Mouse (Mus musculus) testis, postnatal 14 days (tissue): ENCODE results near the gene Unc13d.
"Not testable (repeated sequence)": the region's sequence is repeated elsewhere in the genome, so short reads cannot be mapped to it uniquely, and the experiment has no call there.

Experiments
- DNase-seq: peaks from one replicate; pipeline ENCODE4 v3.0.0; 2021; ENCODE audit warnings: low spot score

The Unc13d gene

DNA sequence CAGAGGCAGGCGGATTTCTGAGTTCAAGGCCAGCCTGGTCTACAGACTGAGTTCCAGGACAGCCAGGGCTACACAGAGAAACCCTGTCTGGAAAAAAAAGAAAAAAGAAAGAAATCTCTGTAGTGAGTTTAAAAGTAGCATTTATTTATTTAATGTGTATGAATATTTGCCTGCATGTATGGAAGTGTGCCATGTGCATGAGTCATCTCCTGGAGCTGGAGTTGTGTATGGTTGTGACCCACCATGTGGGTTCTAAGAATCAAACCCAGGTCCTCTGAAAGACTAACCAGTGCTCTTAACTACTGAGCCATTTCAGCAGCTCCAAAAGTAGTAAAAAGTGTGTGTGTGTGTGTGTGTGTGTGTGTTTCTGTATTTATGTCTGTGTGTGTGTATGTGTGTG is 34.5 kb downstream of the Unc13d start:
- no peak for DNase-seq

DNA sequence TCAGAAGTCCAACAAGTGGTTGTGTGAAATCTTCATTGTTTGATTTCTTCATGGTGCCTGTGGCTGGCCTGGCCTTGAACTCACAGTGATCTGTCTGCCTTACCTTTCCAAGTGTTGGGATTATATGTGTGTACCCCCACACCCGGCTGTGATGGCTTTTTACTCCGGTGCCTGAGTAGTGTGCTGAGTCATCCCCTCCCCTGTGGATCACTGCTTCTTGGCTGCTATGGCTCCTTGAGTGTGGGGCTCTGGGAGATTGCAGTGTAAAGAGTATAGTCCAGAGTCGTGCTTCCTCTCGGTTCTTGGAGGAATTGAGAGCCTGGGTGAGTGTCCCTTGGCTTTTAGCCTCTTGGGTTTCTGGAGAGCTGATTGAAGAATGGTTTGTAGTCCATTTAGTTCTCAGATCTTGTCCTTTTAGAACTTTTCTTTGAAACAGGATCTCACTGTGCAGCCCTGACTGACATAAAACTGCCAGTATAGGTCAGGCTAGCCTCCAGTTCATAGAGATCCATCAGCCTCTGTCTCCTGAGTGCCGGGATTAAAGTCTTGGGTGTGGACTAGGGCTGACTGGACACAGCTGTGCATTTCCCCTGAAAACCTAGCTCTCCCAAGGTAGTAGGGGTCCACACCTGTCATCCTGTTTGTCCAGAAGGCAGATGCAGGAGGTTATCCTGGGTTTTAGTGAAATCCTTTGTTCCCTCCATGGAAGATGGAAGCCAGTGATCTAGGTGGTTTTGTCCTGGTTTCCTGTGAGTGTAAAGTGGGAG is 35.2 kb downstream of the Unc13d start:
- DNase-seq, result no peak

DNA sequence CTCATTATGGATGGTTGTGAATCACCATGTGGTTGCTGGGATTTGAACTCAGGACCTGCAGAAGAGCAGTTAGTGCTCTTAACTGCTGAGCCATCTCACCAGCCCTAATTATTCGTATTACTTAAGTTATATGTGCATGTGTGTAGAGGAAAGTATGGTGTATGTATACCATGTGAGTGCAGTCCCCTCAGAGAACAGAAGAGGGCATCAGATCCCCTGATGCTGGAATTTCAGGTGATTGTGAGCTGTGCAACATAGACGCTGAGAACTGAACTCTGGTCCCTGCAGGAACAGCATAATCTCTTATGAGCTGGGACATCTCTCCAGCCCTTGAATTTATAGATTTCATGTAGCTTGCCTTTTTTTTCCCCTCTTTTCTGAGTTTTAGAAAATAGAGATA is 35.9 kb downstream of the Unc13d start:
- DNase-seq, result no peak

DNA sequence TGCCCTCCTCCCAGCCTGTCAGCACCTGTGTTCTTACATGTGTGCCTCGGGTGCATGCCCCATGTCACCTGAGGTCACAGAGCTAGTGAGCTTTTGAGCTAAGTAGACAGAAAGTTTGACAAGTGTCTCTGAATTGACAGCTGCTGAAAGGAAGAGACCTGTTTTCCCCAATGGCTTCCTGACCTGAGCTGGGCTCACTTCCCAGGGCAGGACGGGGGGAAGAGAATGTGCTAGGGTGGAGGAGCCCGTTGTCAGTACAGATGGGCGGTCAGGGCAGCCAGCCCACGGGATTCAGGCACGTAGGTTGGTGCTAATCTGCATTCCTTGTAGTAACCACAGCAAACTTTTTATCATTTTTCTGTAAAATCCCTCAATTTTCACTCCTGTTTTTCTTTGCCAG is 37.2 kb downstream of the Unc13d start:
- DNase-seq, result no peak

DNA sequence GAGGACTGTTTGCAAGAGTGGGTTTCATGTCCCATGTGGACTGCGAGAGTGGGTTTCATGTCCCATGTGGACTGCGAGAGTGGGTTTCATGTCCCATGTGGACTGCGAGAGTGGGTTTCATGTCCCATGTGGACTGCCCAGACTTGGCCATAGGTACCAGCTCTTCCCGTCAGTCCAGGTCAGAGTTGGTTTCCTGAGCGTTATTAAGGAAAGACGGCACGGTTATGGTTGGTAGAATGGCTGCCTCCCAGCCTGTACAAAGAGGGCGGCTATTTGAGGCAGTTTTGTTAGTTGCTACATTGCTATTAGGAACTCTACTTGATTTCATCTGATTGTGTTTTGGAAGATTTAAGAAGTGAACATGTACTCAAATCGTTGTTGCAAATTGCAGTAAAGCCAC is 39.9 kb downstream of the Unc13d start:
- no peak for DNase-seq

DNA sequence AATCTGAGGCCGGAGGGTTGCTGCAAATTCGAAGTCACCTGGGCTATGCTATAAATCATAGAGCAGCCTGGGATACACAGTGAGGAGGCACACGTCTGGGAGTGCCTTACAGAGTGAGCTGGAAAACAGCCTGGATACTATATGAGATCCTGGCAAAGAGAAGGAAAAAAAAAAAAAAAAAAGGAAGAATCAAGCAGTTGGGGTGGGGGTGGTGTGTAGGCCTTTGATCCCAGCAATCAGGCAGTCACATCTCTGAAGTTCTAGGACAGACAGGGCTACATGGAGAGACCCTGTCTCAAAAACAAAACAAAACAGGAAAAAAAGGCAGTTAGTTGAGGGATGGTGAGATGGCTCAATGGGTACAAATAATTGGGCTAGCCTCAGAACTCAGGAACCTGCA is 41.1 kb downstream of the Unc13d start:
- no peak for DNase-seq

DNA sequence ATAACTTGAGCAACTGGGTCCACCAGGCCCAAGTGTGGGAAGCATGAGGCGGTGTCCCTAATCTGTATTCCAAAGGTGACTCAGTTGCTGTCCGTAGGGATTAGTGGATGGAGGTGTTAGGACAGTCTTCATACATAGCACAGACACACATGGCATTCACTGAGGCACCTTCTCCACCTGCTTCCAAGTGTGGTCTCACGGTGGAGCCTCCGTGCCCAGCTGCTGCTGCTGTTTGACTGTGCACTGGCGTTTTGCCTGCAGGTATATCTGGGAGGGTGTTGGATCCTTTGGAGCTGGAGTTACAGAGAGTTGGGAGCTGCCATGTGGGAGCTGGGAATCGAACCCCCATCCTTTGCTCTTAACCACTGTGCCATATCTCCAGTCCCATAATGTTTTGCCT is 43.2 kb downstream of the Unc13d start:
- DNase-seq, result no peak

DNA sequence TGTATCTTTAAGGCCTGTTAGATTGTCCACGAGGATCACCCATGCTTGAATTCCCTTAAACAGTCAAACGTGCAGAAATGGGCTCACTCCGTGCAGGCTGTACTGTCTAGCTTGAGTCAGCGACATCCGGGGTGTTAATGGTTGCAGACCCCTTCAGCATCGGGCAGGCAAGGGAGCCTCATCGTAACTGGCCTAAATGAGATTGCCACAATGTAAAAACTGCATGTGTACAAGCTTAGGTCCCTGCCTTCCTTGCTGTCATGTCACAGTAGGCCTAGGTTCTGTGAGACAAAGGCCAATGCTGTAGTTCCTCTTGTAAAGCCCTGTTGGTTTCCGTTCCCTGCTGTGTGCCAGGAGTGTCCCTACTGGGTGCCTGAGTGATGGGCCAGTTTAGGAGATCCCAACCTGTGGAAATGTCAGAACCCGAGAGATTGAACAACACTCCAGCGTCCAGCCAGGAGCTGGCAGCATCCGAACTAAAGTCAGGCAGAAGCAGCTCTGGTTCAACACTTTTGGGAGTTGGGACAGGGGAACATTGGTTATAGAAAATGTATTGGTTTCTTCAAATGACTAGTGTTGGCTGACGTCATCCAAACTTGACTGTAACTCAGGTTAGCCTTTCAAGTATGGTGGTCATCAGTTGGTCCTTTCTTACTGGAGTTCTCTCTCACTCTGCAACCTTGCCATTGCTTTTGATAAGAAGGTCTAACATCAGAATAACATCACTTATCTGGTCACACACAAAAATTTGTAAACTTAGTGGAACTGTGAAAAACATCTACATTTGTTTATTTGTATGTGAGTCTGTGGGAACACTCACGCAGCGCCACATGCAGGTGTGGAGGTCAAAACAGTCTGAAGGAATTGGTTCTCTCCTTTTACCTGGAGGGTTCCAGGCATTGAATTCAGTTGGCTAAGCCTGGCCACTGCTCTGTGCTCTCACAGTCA is 46.6 kb downstream of the Unc13d start:
- DNase-seq, result peak; percentile 42

DNA sequence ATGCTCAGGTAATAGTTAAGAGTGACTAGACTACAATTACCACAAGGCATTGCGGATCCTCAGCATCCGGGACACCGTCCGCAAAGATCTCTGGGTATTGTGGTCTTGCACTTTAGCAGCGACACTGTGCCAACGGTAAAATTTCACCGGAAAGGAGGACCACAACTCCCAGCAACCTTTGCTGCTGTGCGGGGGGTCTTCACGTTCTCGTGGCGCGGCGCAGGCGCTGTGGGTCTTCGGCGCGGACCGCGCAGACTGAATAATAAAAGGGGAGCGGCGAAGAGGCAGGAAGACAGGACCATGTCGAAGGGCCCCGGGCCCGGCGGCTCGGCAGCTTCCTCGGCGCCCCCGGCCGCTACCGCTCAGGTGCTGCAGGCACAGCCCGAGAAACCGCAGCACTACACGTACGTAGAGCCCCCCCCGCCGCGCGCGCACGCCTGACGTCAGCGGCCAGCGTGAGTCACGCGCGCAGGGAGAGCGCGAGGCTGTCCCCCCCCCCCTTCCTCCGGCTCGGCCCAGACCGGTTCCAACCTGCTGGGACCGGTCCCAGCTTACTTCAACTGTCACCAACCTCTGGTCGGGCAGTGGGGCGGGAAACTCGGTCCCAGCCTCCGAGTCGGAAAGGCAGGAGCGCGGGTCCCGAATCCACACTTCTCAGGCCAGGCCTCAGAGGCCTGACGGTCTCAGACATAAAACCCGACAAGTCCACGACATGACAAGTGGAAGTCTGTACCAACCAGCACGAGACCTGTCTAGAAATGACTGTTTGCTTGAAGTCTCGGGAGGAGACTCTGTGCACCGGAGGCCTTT is 47.5 kb downstream of the Unc13d start, which contains the start of gene Unk:
Unk (plus strand) TSS at position 235 of the 810 bp plus-strand sequence.
- peak; percentile 98 for DNase-seq

DNA sequence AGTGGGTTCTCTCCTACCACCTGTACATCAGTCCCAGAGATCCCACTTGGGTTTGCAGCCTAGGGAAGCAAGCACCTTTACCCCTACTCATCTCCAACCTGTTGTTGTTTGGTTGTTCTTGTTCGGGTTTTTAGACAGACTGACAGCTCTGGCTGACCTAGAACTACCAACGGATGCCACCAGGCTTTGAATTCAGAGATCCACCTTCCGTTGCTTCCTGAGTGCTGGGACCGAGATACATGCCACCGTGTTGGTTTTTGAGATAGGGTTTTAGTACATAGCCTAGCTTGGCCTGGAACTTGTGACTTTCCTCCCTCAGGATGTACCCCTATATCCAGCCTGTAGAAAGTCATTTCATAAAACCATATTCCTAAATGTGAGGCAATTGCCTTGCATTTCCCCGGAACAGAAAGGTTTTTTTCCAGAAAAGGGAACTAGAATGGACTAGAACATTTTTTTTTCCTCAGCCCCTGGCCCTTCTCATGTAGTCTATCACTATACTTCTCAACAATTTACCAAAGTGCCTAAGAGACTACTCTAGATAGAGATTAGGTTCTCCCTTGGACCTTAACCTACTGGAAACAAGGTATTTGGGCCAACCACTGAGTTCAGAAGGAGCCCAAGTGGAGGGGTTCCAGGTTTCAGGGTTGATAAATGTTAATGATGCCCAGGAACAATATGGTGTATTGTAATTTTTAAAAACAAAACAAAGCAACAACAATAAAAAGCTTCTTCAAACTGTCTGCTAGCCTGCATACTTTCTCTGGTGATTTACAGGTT is 48.5 kb downstream of the Unc13d start:
- no peak for DNase-seq

DNA sequence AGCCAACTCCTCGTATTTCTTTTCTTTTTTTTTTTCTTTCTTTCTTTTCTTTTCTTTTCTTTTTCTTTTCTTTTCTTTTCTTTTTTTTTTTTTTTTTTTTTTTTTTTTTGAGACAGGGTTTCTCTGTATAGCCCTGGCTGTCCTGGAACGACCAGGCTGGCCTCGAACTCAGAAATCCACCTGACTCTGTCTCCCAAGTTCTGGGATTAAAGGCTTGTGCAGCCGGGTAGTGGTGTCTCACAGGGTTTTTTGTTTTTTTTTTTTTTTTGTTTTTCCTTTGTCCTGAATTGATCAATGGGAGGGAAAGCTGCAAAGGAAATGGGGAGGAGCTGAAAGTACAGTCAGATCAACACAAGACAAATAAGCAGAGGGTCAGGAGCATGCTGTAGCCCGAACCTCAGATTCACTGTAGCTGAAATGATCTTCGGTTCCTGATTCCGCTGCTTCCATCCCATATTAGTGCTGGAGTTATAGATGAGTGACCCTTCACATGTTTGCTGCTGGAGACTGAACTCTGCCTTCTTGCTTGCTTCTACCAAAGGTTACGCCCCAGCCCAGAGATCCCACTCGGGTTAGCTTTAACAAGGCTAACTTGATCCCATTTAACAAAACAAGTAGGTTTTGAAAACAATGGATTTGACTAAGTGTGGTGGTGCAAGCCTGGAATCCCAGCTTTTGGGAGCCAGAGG is 49.4 kb downstream of the Unc13d start:
- no peak for DNase-seq

DNA sequence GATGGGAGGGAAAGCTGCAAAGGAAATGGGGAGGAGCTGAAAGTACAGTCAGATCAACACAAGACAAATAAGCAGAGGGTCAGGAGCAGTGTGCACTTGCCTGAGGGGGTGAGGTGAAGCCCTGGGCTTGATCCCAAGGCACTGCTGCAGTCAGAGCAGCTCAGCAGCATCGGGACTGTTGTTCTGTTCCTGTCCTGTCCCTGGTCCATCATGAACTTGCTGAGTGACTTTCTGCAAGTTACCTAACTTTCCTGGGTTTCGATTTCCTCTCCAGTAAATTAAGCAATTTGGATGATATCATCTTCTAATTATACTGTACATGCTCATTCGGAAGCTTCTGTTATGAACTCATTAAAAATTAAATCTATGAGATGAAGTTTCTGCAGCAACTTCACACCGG is 50.0 kb downstream of the Unc13d start, which contains the start of gene H3f3b:
H3f3b (minus strand) TSS at position 207 of the 400 bp plus-strand sequence.
- no peak for DNase-seq

DNA sequence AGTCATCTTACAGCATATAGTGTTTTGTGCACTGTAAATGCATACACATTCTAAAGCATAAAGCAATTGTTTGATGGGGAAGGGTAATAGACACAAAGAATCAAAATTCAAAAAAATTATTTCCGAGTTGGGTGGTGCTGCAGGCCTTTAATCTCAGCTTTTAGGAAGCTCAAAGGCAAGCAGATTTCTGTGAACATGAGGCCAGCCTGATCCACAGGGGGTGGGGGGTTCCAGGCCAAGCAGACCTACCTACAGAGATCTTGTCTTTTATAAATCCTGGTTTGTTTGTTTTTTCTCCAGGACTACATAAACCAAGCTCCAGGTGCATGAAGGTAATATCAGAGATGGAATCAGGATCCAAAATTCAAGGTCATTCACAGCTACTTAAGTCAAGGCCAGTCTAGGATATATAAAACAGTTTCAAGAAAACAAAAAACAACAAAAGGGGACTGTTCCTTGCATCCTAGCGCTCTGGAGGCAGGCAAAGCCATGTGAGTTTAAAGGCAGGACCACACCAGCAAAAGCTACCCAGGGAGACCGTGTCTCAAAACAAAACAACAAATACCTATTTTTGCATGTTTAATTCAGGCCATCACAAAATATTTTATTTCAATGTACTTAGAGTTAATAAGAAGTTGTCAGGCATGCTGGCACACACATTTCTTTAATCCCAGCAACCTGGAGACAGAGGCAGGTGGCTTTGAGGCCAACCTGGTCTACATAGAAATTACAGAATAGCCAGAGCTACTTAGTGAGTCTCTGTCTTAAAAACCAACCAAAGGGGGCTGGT is 52.5 kb downstream of the Unc13d start:
- no peak for DNase-seq

DNA sequence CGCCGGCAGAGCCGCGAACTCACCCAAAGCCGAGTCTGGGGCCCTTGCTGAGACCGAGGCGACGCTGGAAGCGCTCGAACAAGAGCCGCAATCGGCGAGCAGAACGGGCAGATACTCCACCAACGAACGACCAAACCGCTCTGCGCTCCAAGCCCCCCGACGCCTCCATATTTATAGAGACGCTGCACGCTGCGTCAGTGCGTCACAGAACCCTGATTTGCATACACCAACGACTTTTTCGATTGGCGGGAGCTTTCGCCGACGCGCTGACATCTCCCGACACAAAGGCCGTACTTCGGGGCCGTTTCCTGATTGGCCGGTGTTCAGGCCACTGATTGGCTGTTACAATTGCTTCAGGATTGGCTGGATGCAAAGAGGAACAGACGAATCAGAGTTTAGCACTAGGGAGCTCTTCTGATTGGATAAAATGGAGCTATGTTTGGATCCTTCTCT is 53.4 kb downstream of the Unc13d start:
- peak; percentile 98 for DNase-seq

DNA sequence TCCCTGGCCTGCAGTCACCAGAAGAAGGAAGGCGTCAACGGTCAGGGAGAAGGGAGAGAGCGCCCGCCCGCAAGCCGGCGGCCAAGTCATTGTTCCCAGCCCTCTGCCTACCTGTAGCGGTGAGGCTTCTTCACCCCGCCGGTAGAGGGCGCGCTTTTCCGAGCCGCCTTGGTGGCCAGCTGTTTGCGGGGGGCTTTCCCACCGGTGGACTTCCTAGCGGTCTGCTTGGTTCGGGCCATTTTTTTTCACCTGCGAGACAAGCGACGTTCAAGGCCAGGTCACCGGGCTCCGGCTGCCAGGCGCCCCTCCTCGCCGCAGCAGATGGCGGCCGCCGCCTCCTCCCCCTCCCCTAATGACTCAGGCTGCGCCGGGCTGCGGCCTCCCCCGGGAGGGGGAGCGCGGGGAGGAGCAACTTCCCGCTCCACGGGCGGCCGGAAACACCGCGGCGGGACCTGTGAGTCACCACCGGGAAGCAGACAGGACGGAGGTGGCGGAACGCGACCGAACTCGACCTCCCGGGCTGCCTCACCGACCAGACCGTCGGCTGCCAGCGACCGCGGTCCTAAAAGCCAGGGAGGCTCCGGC is 53.9 kb downstream of the Unc13d start:
- no peak for DNase-seq

DNA sequence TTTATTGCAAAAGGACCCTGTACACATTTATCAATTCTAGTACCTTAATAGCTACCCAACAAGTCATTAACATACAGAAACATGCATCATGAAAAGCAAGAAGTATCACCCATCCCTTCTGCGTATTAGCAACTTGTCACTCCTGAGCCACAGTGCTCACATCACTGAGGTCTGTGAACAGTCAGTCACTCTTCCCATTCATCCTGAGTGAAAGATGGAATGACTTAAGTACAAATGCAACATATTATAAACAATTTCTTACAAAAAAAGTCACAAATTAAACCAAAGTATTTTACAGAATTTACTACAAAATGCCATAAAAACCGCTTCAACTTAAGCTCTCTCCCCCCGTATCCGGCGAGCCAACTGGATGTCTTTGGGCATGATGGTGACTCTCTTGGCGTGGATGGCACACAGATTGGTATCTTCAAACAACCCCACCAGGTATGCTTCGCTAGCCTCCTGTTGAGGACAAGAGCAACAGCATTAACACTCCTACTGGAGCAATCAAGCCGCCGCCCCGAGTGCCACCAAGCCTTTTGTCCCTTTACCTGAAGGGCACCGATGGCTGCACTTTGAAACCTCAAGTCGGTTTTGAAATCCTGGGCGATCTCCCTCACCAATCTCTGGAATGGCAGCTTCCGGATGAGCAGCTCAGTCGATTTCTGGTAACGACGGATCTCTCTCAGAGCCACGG is 54.5 kb downstream of the Unc13d start:
- not testable (repeated sequence) for DNase-seq

DNA sequence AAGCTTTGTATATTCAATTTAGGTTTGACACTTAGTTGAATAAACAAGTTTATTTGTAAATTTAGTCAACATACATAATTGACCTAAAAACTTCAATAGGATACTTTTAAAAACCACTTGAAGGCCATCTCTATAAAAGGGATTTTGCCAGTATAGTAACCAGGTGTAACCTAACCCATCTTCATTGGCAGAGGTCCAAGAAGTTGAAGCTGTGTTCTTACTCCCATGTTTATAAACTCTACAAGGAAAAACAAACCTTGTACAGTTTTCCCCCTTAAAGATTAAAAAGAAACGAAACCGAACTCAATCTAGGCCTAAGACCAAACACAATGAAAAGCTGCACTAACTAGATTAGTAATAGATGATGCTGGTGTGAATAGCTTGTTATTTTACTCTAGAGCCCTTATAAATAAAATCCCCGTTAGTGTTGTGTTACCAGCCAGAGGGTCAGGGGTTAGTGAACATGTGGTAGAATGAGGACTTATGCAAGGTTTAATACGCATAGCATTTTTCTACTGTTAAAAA is 55.4 kb downstream of the Unc13d start:
- no peak for DNase-seq
